Mouse (Mus musculus) CH12.LX (cell line): Measurements from ENCODE around the gene Klhl9.
"Not testable (repeated sequence)": the region's sequence is repeated elsewhere in the genome, so short reads cannot be mapped to it uniquely, and the experiment has no call there.

Source experiments
- POLR2A ChIP-seq: IDR thresholded peaks from 2 replicates; pipeline ENCODE4 v1.6.1; 2011; ENCODE audit warnings: low read depth, mild to moderate bottlenecking, improper control_type of control experiment, low read length
- TBP ChIP-seq: conservative IDR thresholded peaks from 2 replicates; pipeline ENCODE4 v1.6.1; 2011; ENCODE audit warnings: low read depth, low read length, improper control_type of control experiment
- USF1 ChIP-seq: IDR thresholded peaks from 2 replicates; pipeline ENCODE4 v1.6.1; 2014; ENCODE audit warnings: low read depth, mild to moderate bottlenecking, inconsistent platforms, low read length, improper control_type of control experiment

GRCm38 (mm10) chr4:88760431-88760830 is 38.2 kb upstream of the Klhl9 start:
- not testable (repeated sequence) for TF ChIP-seq TBP, POLR2A, USF1
